Mouse (Mus musculus) heart, embryonic 14.5 days (tissue): Measurements from ENCODE around the gene Taf13. TPM values are rescaled to one million over a fixed set of nuclear protein-coding genes. Genes with fewer than 3 reads are reported as not detected.
A peak's percentile ranks its signal among the peaks of the same experiment; 100 is the strongest.

Experiments used
- ATAC-seq: fragments of 200-750 bp; cut with Nextera tagmentation; 2 replicates; pipeline ENCODE4 v1.8.0; 2017; ENCODE audit warnings: low read depth, moderate TSS enrichment; ENCODE audit not compliant: insufficient number of reproducible peaks, insufficient read depth, low FRiP score
- H3K27ac ChIP-seq, 2 experiments: fragments of 200-500 bp in 1 of 2; fragments of 300-500 bp in 1 of 2; sonication (generic) in 1 of 2; replicated peaks in 1 of 2; 2 replicates each; pipeline ENCODE4 v1.5.1; 2012 to 2014; ENCODE audit warnings: low read depth in 2 of 2, low read length in 2 of 2, control low read depth in 1 of 2, mild to moderate bottlenecking in 1 of 2, mixed read lengths in 1 of 2; ENCODE audit not compliant: control insufficient read depth in 1 of 2, insufficient read depth in 1 of 2
- H3K27me3 ChIP-seq: fragments of 300-500 bp; sonication (generic); 2 replicates; pipeline ENCODE4 v1.6.1; 2014; ENCODE audit warnings: mild to moderate bottlenecking, low read length, control low read depth; ENCODE audit not compliant: control insufficient read depth, insufficient read depth
- H3K36me3 ChIP-seq: fragments of 300-500 bp; sonication (generic); 2 replicates; pipeline ENCODE4 v1.6.1; 2014; ENCODE audit warnings: mild to moderate bottlenecking, control low read depth, low read length, mixed read lengths; ENCODE audit not compliant: control insufficient read depth, insufficient read depth
- H3K4me1 ChIP-seq, 2 experiments: fragments of 200-500 bp in 1 of 2; fragments of 300-500 bp in 1 of 2; sonication (generic) in 1 of 2; 2 replicates each; pipeline ENCODE4 v1.6.1; 2012 to 2014; ENCODE audit warnings: low read length in 2 of 2, control low read depth in 1 of 2, mixed read lengths in 1 of 2; ENCODE audit not compliant: control insufficient read depth in 2 of 2, insufficient read depth in 2 of 2
- H3K4me2 ChIP-seq: fragments of 300-500 bp; sonication (generic); 2 replicates; pipeline ENCODE4 v1.6.1; 2014; ENCODE audit warnings: mild to moderate bottlenecking, low read length
- H3K4me3 ChIP-seq, 2 experiments: fragments of 200-500 bp in 1 of 2; fragments of 300-500 bp in 1 of 2; sonication (generic) in 1 of 2; 2 replicates each; pipeline ENCODE4 v1.5.1; 2012 to 2014; ENCODE audit warnings: low read length in 2 of 2, mild to moderate bottlenecking in 2 of 2, control low read depth in 1 of 2, low read depth in 1 of 2, moderate library complexity in 1 of 2; ENCODE audit not compliant: control insufficient read depth in 1 of 2, insufficient read depth in 1 of 2
- H3K9ac ChIP-seq: fragments of 300-500 bp; sonication (generic); 2 replicates; pipeline ENCODE4 v1.6.1; 2014; ENCODE audit warnings: mild to moderate bottlenecking, low read length
- H3K9me3 ChIP-seq: fragments of 300-500 bp; sonication (generic); 2 replicates; pipeline ENCODE4 v1.6.1; 2016; ENCODE audit warnings: low read length, control low read depth; ENCODE audit not compliant: control insufficient read depth
- WGBS: fragments of 180-500 bp; shearing (Covaris S2); extraction: QIAGEN DNeasy Blood & Tissue Kit; methylation state at CpG from one replicate; pipeline ENCODE4 v1.1.7; 2014; 5-methylcytosine and 5-hydroxymethylcytosine counted together
- microRNA-seq: library from miRNA; unstranded; fragments of <30 nt; microRNA quantifications from one replicate; pipeline ENCODE4, GENCODE M21; 2016
- polyA plus RNA-seq: library from polyadenylated mRNA; unstranded; fragments of >200 nt; fragmentation: Nextera tagmentation; extraction: Ambion mirVana; gene quantifications from 2 replicates; pipeline ENCODE4 v1.2.1, GENCODE M21; 2014

Gene Taf13
- polyA plus RNA-seq, 1 experiment from 2014 or later, result 24.8 TPM

DNA sequence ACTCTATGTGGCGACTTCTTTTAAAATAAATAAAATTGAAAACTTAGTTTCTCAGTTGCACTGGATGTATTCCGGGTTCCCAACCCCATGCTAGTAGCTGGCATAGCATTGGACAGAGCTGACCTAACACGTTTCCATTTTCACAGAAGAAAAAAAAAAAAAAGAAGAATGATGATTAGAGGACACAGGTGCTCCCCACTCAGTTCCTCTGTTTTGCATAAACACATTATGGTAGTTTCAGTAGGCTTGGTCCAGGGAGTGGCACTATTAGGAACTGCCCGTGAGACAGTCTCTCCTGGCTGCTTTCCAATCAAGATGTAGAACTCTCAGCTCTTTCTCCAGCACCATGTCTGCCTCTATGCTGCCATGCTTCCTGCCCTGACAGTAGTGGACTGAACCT, 13.1 kb downstream of the Taf13 start:
- H3K9me3 ChIP-seq, result no peaks in the 10 kb centered on the region
- H3K4me1 ChIP-seq, result no peaks in the 10 kb centered on the region
- no peak overlapping the region for H3K4me2 ChIP-seq
- H3K9ac ChIP-seq, result no peak overlapping the region
- H3K36me3 ChIP-seq, result no peaks in the 10 kb centered on the region
- H3K27me3 ChIP-seq, result no peaks in the 10 kb centered on the region
- H3K27ac ChIP-seq, result no peak overlapping the region
- H3K4me3 ChIP-seq, result no peak overlapping the region
- 71% methylated on average over 4 of the region's 4 CpGs for WGBS
- ATAC-seq, result no peak

DNA sequence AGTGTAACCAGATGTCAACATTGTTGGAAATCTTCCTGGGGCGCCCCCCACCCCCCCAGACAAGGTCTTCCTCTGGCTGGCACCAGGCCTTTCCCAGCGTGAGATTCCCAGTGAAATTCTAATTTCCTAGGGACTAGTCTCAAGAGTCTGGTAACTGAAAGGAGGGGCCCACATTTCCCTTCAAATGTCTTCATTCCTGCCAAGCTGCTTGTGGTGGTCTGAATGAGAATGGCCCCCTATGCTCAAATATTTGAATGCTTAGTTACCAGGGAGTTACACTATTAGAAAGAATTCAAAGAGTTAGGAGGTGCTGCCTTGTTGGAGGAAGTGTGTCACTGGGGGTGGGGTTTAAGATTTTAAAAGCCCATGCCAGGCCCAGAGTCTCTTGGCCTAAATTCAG, 16.9 kb downstream of the Taf13 start:
- no peaks in the 10 kb centered on the region for H3K27me3 ChIP-seq
- H3K4me3 ChIP-seq, result no peak overlapping the region
- no peak overlapping the region for H3K9ac ChIP-seq
- no peaks in the 10 kb centered on the region for H3K36me3 ChIP-seq
- 51% methylated on average over 2 of the region's 2 CpGs for WGBS
- H3K27ac ChIP-seq, result no peak overlapping the region
- no peaks in the 10 kb centered on the region for H3K9me3 ChIP-seq
- no peaks in the 10 kb centered on the region for H3K4me1 ChIP-seq
- ATAC-seq, result no peak
- no peak overlapping the region for H3K4me2 ChIP-seq

DNA sequence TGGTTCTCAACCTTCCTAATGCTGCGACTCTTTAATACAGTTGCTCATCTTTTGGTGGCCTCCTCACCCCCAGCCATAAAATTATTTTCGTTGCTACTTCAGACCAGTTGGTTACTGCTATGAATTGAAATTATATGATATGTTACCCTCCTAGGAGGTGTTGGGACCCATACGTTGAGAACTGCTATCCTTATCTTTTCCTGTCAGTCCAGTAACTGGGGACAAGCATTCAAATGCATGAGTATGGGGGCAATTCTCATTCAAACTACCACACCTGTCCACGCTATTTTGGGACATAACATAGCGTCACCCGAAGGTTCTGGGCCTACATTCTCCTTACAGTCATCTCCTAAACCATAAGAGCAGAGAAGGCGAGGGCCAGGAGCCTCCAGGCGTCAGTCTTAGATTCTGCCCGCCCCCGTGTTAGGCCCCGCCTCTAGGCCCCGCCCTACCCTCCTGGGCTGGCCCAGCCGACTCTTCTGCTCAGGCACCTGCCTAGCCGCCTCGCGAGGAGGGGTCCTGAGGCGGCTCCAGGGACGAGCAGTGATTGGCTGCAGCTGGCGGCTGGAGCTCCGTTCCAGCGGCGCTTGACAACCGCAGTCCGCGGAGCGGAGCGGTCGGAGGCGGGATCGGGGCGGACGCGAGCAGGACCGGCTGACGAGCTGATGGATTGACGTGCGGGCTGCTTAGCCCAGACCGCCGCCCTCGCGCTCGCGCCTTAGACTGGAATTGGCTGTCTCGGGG, 19.5 kb downstream of the Taf13 start, which contains the start of gene Wdr47:
Gene Wdr47 (plus strand): TSS at position 494 of the 744 bp plus-strand sequence.
- H3K27ac ChIP-seq, result peak within 1 kb of the TSS; percentile 43 to 73
- no peaks in the 10 kb centered on the region for H3K9me3 ChIP-seq
- ATAC-seq, result peak; percentile 100
- H3K36me3 ChIP-seq, result no peaks in the 10 kb centered on the region
- H3K9ac ChIP-seq, result peak within 1 kb of the TSS; percentile 83
- no peaks in the 10 kb centered on the region for H3K4me1 ChIP-seq
- H3K4me2 ChIP-seq, result peak within 1 kb of the TSS; percentile 99
- peak within 1 kb of the TSS; percentile 88 to 92 for H3K4me3 ChIP-seq
- WGBS, result 3% methylated on average over 44 of the region's 44 CpGs
- no peaks in the 10 kb centered on the region for H3K27me3 ChIP-seq

DNA sequence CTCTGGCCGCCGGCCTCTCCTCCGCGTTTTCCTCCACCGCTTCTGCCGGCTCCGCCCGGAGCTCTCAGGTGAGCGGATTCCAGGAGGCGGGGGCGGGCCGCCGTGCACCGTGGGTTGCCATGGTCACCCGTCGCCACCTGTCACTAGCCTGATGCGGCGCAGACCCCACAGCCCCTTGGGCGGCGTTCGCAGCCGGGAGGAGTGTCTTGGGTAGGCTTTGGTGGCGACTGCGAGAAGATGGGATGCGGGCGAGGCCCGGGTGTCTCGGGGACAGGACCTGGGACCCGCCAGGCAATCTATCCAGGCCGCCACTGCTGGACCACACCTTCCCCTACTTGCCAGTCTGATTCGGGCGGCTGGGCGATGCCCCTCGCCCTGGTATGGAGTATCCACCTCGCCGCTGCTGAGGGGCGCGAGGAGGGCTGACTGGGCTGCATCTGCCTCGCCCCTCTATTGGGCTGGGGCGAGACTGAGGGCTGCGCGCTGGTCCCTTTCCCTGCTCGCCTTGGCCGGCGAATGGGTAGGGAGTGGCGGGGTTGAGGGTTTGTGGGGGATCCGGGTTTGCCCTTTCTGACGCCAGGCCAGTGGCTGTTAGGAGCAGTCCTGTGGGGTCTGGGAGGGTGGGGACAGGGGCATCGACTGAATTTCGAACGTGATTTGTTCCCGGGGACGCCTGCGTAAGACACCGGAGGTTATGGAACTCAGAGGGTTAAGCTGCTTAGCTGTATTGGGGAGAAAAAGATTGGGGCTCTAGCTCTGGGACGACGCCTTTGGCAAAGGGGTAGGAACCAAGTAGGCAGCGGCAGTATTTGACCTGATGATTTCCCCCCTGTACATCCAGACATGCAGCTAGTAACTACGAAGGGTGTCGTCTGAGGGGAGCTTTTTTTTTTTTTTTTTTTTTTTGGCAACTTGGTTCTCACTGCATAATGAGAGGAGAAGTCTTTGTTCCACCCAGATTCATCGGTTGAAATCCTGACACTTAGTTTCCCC, 20.3 kb downstream of the Taf13 start:
- peak overlapping the region; percentile 88 to 92 for H3K4me3 ChIP-seq
- no peaks in the 10 kb centered on the region for H3K9me3 ChIP-seq
- ATAC-seq, result peak; percentile 67
- peak overlapping the region; percentile 99 for H3K4me2 ChIP-seq
- H3K27ac ChIP-seq, result peak overlapping the region; percentile 43 to 73
- H3K9ac ChIP-seq, result peak overlapping the region; percentile 83
- no peaks in the 10 kb centered on the region for H3K4me1 ChIP-seq
- no peaks in the 10 kb centered on the region for H3K36me3 ChIP-seq
- H3K27me3 ChIP-seq, result no peaks in the 10 kb centered on the region
- under 1% methylated on average over 61 of the region's 61 CpGs for WGBS

DNA sequence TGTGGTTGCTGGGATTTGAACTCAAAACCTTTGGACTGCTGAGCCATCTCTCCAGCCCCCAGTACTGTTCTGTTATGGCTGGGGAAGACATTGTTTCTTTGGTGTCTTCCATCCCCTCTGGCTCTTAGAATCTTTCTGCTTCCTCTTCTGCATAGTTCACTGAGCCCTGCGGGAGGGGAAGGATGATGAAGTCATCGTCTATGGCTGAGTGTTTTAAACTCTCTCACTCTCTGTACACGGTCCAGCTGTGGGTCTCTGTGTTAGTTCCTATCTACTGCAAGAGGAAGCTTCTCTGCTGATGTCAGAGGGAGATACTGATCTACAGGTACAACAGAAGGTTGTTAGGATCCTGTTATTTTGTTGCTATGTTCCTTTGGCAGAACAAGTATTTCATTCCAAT, 37.4 kb downstream of the Taf13 start:
- no peaks in the 10 kb centered on the region for H3K4me1 ChIP-seq
- H3K9me3 ChIP-seq, result no peaks in the 10 kb centered on the region
- WGBS, result 34% methylated on average over 3 of the region's 3 CpGs
- H3K4me3 ChIP-seq, result no peak overlapping the region
- no peak overlapping the region for H3K4me2 ChIP-seq
- ATAC-seq, result no peak
- H3K9ac ChIP-seq, result no peak overlapping the region
- no peaks in the 10 kb centered on the region for H3K27me3 ChIP-seq
- no peak overlapping the region for H3K27ac ChIP-seq
- H3K36me3 ChIP-seq, result peaks cover 6% of the 10 kb centered on the region

Small RNAs within 50 kb of the gene (microRNA-seq; reads per million reads assigned to microRNA genes)
- not detected for gene Gm22860

Other genes with a start within 250 kb of the Taf13 start
- gene Mybphl, start 206.8 kb upstream of the Taf13 start, polyA plus RNA-seq, result 70.2 and 94.5 TPM in 2 replicates
- gene Psrc1, start 187.9 kb upstream of the Taf13 start, polyA plus RNA-seq, result 17.0 and 19.3 TPM in 2 replicates
- gene Celsr2, start 156.1 kb upstream of the Taf13 start, polyA plus RNA-seq, result 2.5 and 3.1 TPM in 2 replicates
- 84.5 and 85.2 TPM in 2 replicates for gene Sars, start 126.5 kb upstream of the Taf13 start, polyA plus RNA-seq
- not detected in 2 replicates for gene 1700013F07Rik, start 37.5 kb upstream of the Taf13 start, polyA plus RNA-seq
- 0.73 and 0.80 TPM in 2 replicates for gene 5330417C22Rik, start 35.2 kb upstream of the Taf13 start, polyA plus RNA-seq
- gene Tmem167b, start 9.2 kb upstream of the Taf13 start, polyA plus RNA-seq, result 32.1 and 35.6 TPM in 2 replicates
- gene Wdr47, start 19.6 kb downstream of the Taf13 start, polyA plus RNA-seq, result 8.0 and 10.0 TPM in 2 replicates
- gene Clcc1, start 82.2 kb downstream of the Taf13 start, polyA plus RNA-seq, result 45.9 and 48.3 TPM in 2 replicates
- gene Gpsm2, start 150.6 kb downstream of the Taf13 start, polyA plus RNA-seq, result 27.5 and 30.4 TPM in 2 replicates
- not detected in 2 replicates for gene Aknad1, start 168.0 kb downstream of the Taf13 start, polyA plus RNA-seq